Mouse (Mus musculus) thymus, postnatal 25 days (tissue): Measurements from ENCODE around the gene Tbx19.

Experiments used
- DNase-seq: peaks from one replicate; pipeline ENCODE4 v3.0.0; 2022

Tbx19 gene

GRCm38 (mm10) chr1:165183400-165183799 is 22.8 kb upstream of the Tbx19 start:
- DNase-seq: no peak

- no peak for DNase-seq
Measured at GRCm38 (mm10) chr1:165179321-165179720, 18.7 kb upstream of the Tbx19 start.

GRCm38 (mm10) chr1:165178075-165178474 is 17.5 kb upstream of the Tbx19 start:
- no peak for DNase-seq

DNA sequence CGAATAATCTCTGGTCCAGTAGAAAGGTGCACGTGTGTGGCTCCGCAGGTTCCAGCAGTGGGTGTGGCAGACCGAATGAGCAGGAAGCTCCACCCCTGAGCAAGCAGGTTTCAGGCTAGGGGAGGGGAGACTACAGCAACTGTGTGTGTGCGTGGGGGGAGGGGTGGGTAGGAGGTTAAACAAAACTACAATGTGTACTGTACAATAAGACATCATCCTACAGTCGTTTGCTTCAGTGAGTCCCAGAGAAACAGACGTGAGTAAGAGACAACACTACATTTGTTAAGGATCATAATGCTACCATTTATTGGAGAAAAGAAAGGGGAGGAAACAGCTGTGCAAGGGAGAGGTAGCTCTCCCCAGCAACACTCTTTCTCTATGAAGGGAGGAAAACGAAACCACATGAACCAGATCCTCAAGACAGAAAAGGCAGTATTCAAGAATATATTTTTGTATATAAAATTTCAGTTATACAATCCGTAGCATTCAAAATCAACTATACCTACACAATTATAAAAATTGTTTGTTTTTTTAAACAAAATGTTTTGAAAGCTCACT is 13.6 kb upstream of the Tbx19 start:
- DNase-seq: peak; percentile 45

GRCm38 (mm10) chr1:165171277-165171676 is 10.7 kb upstream of the Tbx19 start:
- no peak for DNase-seq

GRCm38 (mm10) chr1:165170157-165170556 is 9.6 kb upstream of the Tbx19 start:
- peak; percentile 47 for DNase-seq

DNA sequence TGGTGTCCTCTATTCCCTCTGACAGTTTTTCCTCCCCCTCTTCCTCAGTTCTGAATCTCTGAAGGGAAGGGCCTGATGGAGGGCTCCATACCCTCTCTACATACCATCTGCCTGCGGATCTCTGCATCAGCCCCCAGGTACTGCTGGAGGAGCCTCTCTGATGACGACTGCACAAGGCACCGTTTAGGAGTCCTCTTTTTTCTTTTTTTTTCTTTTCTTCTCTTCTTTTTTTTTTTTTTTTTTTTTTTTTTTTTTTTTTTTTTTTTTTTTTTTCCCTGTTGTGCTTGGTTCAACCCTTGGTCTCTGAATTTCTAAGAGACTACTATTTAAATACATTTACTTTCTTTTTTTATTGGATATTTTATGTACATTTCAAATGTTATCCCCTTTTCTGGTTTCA is 8.9 kb upstream of the Tbx19 start:
- DNase-seq: no peak

DNA sequence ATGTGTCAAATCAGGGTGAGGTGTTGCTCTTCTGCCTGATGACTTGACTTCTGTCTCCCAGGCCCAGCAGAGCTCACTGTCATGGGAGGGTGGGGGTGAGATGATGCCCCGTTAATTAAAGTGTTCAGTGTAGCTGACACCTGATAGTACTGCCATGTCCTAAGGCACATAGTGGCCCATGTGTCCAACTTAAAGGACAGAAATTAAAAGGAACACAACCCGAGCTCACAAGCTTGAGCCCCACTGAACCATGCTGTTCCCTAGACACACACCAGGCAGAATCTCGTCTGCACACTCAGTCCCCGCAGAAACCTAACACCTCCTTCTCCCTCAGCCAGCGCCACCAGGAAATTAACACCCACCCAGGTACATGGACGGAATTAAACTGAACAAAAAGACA is 4.3 kb upstream of the Tbx19 start:
- no peak for DNase-seq

DNA sequence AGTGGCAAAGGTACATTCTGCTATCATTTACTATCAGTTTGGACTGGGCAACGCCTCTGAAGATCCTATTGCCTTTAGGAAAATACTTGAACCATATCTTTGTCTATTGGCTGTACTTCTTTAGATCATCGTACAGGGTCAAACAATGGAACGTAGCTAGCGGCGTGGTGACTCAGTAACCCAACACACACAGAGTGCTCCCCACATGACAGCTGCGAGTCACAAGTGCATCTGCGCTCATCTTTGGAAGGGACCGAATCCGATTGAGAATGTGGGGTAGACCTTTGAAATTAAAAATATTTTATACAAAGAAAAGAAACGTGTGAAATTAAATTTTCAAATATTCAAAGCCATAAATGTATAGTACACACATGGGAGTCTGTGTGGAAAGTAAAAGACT is 1.7 kb downstream of the Tbx19 start:
- DNase-seq: no peak

DNA sequence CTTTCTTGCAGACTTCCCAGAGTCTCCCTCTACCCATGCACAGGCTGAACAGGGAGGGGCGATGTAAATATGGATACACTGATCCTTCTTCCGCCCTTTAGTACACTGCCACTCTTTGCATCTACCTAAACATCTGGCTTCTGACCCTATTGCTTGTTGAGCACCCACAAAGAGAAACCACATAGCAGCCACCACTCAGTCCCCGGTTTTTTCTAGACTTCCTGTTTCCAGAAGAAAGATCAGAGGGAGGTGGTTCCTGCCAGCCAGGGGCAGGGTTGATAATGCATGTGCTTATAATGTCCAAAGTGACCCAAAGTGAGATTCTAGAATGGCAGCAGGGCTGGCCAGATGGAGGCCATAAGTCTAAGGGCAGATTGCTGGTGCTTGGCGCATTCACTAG is 6.4 kb downstream of the Tbx19 start:
- peak; percentile 65 for DNase-seq

GRCm38 (mm10) chr1:165151216-165151615 is 9.4 kb downstream of the Tbx19 start:
- DNase-seq: peak; percentile 62

- no peak for DNase-seq
Measured at GRCm38 (mm10) chr1:165142343-165142916, 18.1 kb downstream of the Tbx19 start.

DNA sequence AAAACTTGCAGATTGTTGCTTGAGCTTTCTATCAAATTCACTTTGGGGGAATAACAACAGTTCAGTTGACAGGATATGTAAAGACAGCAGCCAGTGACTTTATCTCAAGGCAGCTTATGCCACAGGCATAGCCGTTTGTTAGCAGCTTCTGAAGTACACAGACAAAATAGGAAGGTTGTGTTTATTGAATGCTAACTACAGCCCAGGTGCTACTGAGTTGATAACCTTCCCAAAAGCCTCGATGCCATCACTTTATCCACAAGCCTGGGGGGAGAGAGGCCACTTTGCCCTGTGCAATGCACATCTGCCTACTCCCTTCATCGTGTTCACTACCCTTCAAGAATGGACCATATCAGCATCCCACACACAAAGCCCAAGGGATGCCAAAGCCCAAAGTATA is 20.3 kb downstream of the Tbx19 start:
- DNase-seq: no peak

DNA sequence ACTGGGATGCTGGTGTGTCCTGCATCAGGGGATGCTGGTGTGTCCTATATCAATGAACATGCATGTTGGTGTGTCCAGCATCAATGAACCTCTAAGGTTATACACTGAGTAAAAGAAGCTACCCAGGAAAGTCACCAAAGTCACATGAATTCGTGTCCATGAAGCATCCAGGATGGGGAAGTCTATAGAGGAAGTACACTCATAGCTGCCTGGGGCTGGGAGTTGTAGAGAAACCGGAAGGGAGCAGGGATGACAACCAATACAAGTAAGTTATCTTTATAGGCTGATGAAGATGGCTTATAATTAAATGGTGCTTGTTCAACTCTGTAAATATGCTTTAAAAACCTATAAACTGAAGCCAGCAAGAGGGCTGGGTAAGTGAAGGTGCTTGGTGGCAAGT is 26.7 kb downstream of the Tbx19 start:
- DNase-seq: no peak

DNA sequence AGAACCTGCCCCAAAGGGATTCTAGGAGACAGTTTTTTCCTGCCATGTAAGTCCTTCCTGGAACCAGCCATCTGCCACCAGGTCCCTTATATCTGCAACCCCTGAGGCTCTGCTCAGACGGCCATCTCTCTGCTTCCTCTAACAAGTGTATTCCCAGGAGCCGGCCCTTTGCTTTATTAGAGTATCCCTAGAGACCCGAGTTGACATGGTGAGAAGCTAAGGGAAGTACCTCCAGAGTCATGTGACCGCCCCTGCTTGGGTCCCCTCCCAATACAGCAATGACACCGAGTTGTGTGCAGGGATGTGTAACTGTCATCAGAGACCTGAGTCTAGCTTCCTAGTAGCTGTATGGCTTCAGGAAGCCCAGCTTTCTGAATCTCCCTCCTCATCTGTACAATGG is 27.3 kb downstream of the Tbx19 start:
- no peak for DNase-seq

- DNase-seq: peak; percentile 86
Measured at GRCm38 (mm10) chr1:165132187-165132877, 28.2 kb downstream of the Tbx19 start.

DNA sequence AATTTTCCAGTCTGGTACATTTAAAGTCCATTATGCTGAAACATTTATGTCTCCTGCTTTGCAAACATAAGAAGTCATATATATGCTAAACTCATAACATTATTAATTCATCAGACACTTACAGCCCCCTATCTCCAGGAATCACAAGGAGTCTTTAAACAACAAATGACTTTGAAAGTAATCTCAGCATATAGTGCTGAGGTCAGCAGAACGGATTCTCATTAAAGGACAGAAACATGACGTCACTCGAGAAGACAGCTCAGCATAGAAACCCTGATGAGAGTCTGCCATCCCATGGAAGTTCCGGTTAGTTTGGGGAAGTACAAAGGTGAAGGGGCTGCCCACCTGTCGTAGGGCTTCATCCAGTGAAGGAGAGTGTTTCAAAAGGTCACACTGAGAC is 31.0 kb downstream of the Tbx19 start:
- DNase-seq: no peak

- DNase-seq: no peak
Measured at GRCm38 (mm10) chr1:165121096-165121495, 39.5 kb downstream of the Tbx19 start.

DNA sequence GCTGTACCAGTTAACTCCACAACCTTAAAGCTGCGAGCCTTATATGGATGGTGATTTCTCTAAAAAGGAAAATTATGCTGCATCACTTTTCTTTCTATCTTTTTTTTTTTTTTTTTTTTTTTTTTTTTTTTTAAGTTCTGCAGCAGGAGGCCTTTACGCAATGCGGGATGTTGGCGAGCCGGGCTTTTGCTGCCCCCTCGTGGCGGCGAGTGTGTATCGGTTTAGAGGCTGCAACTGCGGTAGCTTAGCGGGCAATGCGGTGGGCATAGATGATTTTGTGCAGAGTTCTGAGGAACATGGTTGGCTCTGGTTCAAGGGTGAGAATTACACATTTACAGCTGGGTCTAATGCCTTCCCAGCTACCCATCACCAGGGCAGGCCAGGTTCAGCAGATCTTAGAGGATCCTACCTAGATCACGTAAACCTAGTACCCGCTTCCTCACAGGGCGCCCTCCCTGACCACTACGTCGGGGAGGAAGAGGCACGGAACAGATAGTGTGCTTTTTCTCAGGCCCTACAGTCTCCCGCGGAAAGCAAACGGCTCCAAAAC is 40.1 kb downstream of the Tbx19 start:
- peak; percentile 85 for DNase-seq

DNA sequence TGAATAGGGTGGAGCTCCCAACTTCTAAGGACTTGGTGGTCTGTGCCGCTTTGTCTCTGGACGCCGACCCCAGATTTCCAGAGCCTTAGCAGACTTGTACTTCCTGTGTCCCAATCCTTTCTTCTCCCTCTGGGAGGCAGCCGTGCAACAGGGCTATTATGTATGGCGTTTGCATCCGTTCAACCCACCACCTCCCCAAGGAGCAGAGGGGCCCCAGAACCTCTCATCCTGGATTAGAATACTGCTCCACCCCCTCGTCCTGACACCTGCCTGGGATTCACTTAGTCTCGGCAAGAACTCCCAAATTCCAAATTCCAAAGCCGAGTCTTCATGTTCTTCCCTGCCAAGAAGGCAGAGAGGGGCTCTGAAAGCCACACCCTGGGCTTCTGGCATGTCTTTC is 40.8 kb downstream of the Tbx19 start:
- no peak for DNase-seq

DNA sequence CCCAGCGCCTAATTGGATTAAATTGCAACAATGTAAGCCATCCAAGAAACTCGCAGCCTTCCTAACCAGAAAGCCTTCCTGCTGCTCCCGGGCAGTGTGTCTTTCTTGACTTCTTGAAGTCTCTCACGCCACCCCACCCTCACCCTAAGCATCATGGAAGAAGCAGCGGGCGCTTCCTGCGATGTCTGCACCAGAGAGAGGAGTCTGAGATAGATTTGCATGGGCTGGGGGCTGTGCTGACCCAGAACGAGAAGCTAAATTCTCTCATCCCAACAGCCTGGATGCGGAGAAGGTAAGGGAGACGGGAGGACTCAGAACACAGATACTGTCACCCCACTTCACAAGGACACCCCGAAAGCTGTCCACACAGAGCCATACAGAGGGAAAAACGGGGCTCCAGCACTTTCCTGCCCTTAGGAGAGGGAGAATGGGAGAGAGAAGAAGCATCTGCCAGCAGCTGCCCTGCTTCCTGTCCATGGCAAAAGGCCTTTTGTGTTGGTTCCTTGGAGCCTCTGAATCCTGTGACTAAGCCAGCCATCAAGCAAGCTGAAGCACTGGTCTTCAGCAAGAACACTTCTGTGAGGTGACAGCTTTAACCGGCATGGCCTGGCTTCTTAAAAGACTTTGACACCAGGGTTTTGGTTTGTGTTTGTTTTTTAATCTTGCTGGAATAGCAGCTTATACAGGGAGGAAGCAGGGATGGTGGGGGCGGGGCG is 41.4 kb downstream of the Tbx19 start:
- no peak for DNase-seq

- DNase-seq: peak; percentile 27
Measured at GRCm38 (mm10) chr1:165114460-165115175, 46.0 kb downstream of the Tbx19 start.

DNA sequence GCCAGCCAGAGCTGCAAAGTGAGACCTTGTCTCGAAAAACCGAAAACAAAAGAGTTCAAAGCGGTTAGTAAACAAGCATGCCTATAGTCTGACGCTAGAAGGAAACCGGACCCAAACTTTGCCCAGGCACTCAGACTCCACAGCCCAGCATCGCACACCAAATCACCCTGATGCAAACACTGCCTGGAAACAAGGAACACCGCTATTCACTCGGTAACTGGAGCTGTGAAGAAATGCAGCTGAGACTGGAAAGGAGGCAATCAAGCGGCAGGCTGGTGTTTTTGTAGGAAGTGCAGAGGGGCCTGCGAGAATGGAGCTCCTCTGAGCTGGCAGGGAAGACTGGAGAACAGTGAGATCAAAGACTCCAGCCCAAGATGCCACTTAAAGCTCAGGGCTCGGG is 46.9 kb downstream of the Tbx19 start:
- no peak for DNase-seq
